Mouse (Mus musculus) embryonic facial prominence, embryonic 10.5 days (tissue): Measurements from ENCODE around the gene Tmem236. TPM values are rescaled to one million over a fixed set of nuclear protein-coding genes. Genes with fewer than 3 reads are reported as not detected.
"Not testable (repeated sequence)": the region's sequence is repeated elsewhere in the genome, so short reads cannot be mapped to it uniquely, and the experiment has no call there.

ENCODE experiments used
- DNase-seq: peaks from one replicate; pipeline ENCODE4 v3.0.0-alpha.2; 2017; ENCODE audit warnings: low spot score
- H3K27ac ChIP-seq: fragments of 300-500 bp; sonication (generic); replicated peaks from 2 replicates; pipeline ENCODE4 v1.5.1; 2016; ENCODE audit warnings: mild to moderate bottlenecking
- H3K27me3 ChIP-seq: fragments of 300-500 bp; sonication (generic); replicated peaks from 2 replicates; pipeline ENCODE4 v1.6.1; 2016; ENCODE audit warnings: low read depth, mild to moderate bottlenecking; ENCODE audit not compliant: poor library complexity, severe bottlenecking
- H3K36me3 ChIP-seq: fragments of 300-500 bp; sonication (generic); replicated peaks from 2 replicates; pipeline ENCODE4 v1.6.1; 2016; ENCODE audit warnings: mild to moderate bottlenecking, moderate library complexity
- H3K4me1 ChIP-seq: fragments of 300-500 bp; sonication (generic); 2 replicates; pipeline ENCODE4 v1.6.1; 2016
- H3K4me3 ChIP-seq: fragments of 300-500 bp; sonication (generic); 2 replicates; pipeline ENCODE4 v1.5.1; 2016; ENCODE audit warnings: mild to moderate bottlenecking, moderate library complexity
- H3K9me3 ChIP-seq: fragments of 300-500 bp; sonication (generic); 2 replicates; pipeline ENCODE4 v1.6.1; 2016; ENCODE audit warnings: mild to moderate bottlenecking
- WGBS: fragments of 180-500 bp; shearing (Covaris S2); methylation state at CpG from one replicate; pipeline ENCODE4 v1.1.7; 2016; 5-methylcytosine and 5-hydroxymethylcytosine counted together
- polyA plus RNA-seq: library from polyadenylated mRNA; unstranded; fragments of >200 nt; fragmentation: Nextera tagmentation; extraction: Ambion mirVana; gene quantifications from 2 replicates; pipeline ENCODE4 v1.2.1, GENCODE M21; 2016

Tmem236 gene
- polyA plus RNA-seq, 1 experiment from 2014 or later = not detected

DNA sequence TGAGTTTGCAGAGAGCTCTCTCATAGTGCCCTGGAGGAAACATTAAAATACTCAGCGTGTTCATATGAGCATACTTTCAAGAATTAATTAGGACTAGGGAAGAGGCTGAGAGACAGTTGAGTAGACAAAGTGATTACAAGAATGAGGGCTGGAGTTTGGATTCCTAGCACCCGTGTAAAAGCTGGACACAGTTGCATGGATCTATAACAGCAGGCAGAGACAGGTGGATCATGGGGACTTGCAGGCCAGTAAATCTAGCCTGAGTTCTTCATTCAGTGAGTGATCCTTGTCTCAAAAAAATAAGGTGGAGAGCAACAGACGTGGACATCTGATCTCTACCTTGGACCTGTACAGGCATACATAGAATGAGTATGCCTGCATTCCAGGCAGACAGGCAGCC, 15.3 kb upstream of the Tmem236 start:
- H3K36me3 ChIP-seq = no peaks in the 10 kb centered on the region
- no peaks in the 10 kb centered on the region for H3K9me3 ChIP-seq
- no peak for DNase-seq
- no peaks in the 10 kb centered on the region for H3K4me1 ChIP-seq
- no peaks in the 10 kb centered on the region for H3K27me3 ChIP-seq
- no peak overlapping the region for H3K27ac ChIP-seq
- no peak overlapping the region for H3K4me3 ChIP-seq
- 84% methylated on average over 3 of the region's 3 CpGs for WGBS

- H3K36me3 ChIP-seq = no peaks in the 10 kb centered on the region
- no peaks in the 10 kb centered on the region for H3K27me3 ChIP-seq
- WGBS = 89% methylated on average over 2 of the region's 2 CpGs
- no peak for DNase-seq
- H3K27ac ChIP-seq = no peak overlapping the region
- no peak overlapping the region for H3K4me3 ChIP-seq
- no peaks in the 10 kb centered on the region for H3K9me3 ChIP-seq
- H3K4me1 ChIP-seq = no peaks in the 10 kb centered on the region
These were observed 14.6 kb upstream of the Tmem236 start for GRCm38 (mm10) chr2:14159756-14160155.

- H3K27ac ChIP-seq = no peak overlapping the region
- 86% methylated on average over 5 of the region's 5 CpGs for WGBS
- no peak for DNase-seq
- H3K27me3 ChIP-seq = no peaks in the 10 kb centered on the region
- H3K4me1 ChIP-seq = no peaks in the 10 kb centered on the region
- no peaks in the 10 kb centered on the region for H3K9me3 ChIP-seq
- H3K4me3 ChIP-seq = no peak overlapping the region
- H3K36me3 ChIP-seq = no peaks in the 10 kb centered on the region
These were observed 9.8 kb upstream of the Tmem236 start for GRCm38 (mm10) chr2:14164459-14165030.

DNA sequence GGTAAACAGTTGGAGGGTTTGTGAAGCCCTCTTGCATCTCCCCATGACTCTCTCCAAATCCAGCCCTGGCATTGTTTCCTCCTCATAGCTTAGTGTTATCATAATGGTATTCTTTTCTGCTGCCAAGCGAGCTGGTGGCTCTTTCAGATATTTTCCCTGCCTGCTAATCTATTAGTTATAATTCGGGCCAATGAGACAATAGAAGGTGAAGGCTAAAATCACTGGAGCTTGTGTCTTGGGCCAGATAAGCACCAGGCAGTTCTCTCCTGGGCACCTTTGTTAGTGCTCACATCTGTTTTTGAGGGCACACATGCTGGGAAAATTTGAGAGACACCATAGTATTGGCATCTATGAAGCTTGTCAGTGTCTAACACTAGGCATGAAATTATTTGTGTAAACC, 9.3 kb upstream of the Tmem236 start:
- DNase-seq = no peak
- H3K4me1 ChIP-seq = no peaks in the 10 kb centered on the region
- WGBS = 79% methylated on average over 2 of the region's 2 CpGs
- no peak overlapping the region for H3K4me3 ChIP-seq
- H3K36me3 ChIP-seq = no peaks in the 10 kb centered on the region
- H3K9me3 ChIP-seq = no peaks in the 10 kb centered on the region
- no peak overlapping the region for H3K27ac ChIP-seq
- H3K27me3 ChIP-seq = no peaks in the 10 kb centered on the region

DNA sequence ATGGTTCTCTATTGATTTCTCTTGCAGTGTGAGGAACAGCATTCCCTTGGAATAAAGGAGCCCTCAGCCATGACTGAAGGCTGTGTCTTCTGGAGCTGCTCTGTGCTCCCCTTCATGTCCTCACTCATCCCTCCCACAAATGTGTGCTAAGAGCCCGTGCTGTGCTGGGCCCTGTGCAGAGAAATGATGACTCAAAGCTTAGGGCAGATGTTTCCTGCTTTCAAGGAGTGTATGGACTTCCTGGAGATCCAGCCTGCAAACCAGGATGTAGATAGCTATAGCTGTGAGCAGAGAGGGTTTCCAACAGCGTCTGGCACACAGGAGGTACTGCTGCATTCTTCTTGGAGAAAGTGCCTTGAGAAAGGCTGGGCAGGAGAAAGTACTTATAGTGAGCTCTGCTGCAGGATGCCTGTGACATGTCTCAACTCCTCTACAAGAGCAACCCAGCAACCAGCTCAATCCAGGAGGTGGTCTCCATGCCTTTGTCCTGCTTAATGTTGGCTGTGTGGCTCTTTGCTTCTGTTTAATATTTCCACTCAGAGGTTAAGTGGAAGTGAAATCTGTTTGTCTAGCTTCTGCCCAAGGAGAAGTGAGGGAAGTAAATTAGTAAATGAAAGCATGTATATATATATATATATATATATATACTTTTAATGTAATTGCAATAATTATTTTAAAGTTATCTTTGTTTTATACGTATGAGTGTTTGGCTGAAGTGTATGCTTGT, 8.5 kb upstream of the Tmem236 start:
- Histone ChIP-seq H3K4me1 (no peaks in the 10 kb centered on the region), H3K4me3 (no peak overlapping the region), H3K36me3 (no peaks in the 10 kb centered on the region), H3K27ac (no peak overlapping the region), H3K27me3 (no peaks in the 10 kb centered on the region), H3K9me3 (no peaks in the 10 kb centered on the region)
- DNase-seq = no peak
- WGBS = 75% methylated on average over 3 of the region's 3 CpGs

- no peaks in the 10 kb centered on the region for H3K27me3 ChIP-seq
- no peak overlapping the region for H3K27ac ChIP-seq
- no peaks in the 10 kb centered on the region for H3K4me1 ChIP-seq
- H3K36me3 ChIP-seq = no peaks in the 10 kb centered on the region
- H3K9me3 ChIP-seq = no peaks in the 10 kb centered on the region
- no peak for DNase-seq
- H3K4me3 ChIP-seq = no peak overlapping the region
These were observed 6.6 kb upstream of the Tmem236 start for GRCm38 (mm10) chr2:14167721-14168120.

DNA sequence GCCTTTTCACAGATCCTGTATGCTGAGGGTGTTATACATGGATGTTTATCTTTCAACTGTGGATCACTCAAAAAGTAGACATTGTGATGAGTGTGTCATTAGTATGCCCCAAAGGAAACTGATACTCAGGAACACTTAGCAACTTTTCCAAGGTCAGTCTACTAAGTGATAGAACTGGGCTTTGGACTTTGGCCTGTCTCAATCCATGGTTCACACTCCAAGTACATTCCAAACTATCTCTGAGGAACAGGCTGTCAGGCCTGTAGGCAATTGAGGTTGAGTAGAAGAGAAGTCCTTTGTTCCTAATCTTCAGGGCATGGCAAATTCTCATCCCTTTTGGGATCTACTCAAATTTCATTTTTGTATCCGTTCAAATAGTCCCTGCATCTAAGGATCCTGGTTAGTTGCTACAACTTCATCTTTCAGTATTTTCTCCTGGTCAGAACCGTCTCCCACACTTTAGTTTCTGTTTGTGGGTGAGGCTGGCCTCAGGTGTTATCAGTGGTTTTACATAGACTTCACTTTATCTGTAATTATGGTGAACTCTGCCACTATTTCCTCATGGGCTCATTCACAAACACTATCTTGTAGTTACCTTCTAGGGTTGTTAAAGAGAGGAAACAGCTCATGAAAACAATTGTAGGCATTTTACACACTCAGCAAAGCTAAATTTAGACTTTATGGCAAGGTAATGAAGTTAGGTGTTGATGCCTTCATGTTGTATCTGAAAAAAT, 2.3 kb downstream of the Tmem236 start:
- DNase-seq = no peak
- Histone ChIP-seq H3K27ac (no peak overlapping the region), H3K4me3 (no peak overlapping the region), H3K27me3 (no peaks in the 10 kb centered on the region), H3K4me1 (no peaks in the 10 kb centered on the region), H3K36me3 (no peaks in the 10 kb centered on the region), H3K9me3 (no peaks in the 10 kb centered on the region)
- WGBS = 74% methylated on average over 2 of the region's 2 CpGs

GRCm38 (mm10) chr2:14184375-14184774, 10.1 kb downstream of the Tmem236 start:
- DNase-seq = no peak

GRCm38 (mm10) chr2:14190684-14191083, 16.4 kb downstream of the Tmem236 start:
- no peak overlapping the region for H3K4me3 ChIP-seq
- H3K36me3 ChIP-seq = no peaks in the 10 kb centered on the region
- no peaks in the 10 kb centered on the region for H3K9me3 ChIP-seq
- 76% methylated on average over 4 of the region's 4 CpGs for WGBS
- DNase-seq = no peak
- no peaks in the 10 kb centered on the region for H3K4me1 ChIP-seq
- H3K27ac ChIP-seq = no peak overlapping the region
- H3K27me3 ChIP-seq = no peaks in the 10 kb centered on the region

More at GRCm38 (mm10) chr2:14184375-14184774, 10.1 kb downstream of the Tmem236 start:
- Histone ChIP-seq H3K27me3 (no peaks in the 10 kb centered on the region), H3K27ac (no peak overlapping the region), H3K36me3 (no peaks in the 10 kb centered on the region), H3K4me3 (no peak overlapping the region), H3K9me3 (no peaks in the 10 kb centered on the region), H3K4me1 (no peaks in the 10 kb centered on the region)

DNA sequence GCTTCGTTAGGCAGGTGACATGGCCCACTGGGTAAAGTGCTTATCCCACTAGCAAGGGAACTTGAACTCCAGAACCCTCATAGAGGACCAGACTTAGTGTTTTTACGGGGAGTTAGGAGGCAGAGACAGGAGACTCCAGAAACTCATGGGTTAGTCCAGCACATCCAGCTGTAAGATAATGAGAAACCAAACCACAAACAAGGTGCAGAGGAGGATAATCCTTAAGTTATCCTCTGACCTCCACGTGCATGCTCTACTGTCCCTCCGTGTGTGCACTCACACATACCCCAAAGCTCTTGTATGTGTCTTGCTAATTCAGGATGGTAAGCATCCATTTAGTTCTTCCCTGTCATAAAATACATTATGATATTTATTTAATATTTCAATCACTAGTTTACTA, 17.3 kb downstream of the Tmem236 start:
- Histone ChIP-seq H3K36me3 (no peaks in the 10 kb centered on the region), H3K4me1 (no peaks in the 10 kb centered on the region)

DNA sequence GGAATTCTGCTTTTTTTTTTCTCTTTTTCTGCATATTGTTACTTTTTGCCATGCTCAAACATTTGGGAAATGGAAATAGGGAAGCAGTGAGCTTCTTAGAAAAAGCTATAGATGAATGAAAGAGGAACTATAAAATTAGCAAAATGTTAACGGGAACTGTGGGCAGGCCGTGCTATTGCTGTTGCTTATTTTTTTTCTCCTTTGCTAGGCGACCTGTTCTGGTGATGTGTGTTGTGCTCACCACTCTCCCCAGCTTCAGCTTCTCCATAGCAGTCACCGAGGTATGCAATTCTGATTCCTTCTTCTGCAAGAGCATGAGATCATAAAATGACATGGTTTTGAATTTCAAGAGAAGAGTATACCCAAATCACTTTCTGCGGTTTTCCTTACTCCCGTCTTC, 17.7 kb downstream of the Tmem236 start:
- 79% methylated on average over 6 of the region's 6 CpGs for WGBS
- Histone ChIP-seq H3K9me3 (no peaks in the 10 kb centered on the region), H3K4me3 (no peak overlapping the region), H3K27ac (no peak overlapping the region), H3K4me1 (no peaks in the 10 kb centered on the region), H3K27me3 (no peaks in the 10 kb centered on the region), H3K36me3 (no peaks in the 10 kb centered on the region)
- no peak for DNase-seq

More for the DNA sequence above, 17.3 kb downstream of the Tmem236 start:
- Histone ChIP-seq H3K27me3 (no peaks in the 10 kb centered on the region), H3K9me3 (no peaks in the 10 kb centered on the region), H3K27ac (no peak overlapping the region), H3K4me3 (no peak overlapping the region)
- DNase-seq = no peak
- WGBS = 85% methylated on average over 4 of the region's 4 CpGs

DNA sequence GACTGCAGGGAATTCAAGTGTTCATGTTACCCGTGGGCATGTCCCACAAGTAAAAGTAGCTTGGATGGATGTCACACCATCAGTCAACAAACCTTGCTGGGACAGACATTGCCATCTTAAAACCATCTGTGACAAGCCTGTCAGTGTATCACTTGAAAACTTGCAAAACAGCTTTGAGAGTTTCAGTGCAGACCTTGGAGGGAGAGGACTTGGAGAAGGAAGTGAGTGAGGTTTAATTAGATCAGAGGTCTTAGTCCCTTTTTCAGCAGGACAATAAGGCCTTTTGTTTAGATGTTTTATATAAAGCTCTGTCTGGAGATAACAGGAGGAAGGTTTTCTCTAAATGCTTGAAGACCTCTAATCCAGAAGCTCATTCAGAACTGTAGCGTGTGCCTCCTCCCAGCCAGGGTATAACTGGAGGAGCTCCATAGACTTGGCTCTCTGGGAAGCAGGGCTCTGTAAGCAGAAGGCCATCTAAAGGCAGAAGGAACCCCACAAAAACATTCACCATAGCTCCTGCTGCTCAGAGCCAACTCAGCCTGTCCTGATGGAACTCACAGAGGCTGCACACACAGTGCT, 24.1 kb downstream of the Tmem236 start:
- H3K27ac ChIP-seq, H3K27me3 ChIP-seq: not testable (repeated sequence)
- WGBS = 75% methylated on average over 1 of the region's 2 CpGs

DNA sequence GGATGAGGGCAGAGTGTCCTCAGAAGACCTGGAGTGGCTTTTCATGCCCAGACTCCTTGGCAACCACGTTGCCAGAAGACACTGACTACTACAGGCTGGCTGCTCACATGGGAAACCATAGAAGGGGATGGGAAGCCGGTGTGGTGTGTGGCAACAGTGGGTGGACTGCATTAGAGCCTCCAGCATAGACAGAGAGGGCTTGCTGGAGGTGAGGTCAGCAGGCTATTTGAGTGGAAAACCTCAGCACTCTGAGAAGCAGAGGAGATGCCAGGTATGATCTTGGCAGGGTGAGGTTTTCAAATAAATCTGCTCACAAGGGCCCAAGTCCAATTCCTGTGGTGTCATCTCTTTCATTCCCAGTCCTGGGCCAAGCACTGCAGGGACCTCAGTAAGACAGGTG, 25.3 kb downstream of the Tmem236 start:
- no peak overlapping the region for H3K27ac ChIP-seq
- no peaks in the 10 kb centered on the region for H3K27me3 ChIP-seq
- H3K4me3 ChIP-seq = no peak overlapping the region
- H3K36me3 ChIP-seq = no peaks in the 10 kb centered on the region
- 57% methylated on average over 2 of the region's 2 CpGs for WGBS
- no peaks in the 10 kb centered on the region for H3K4me1 ChIP-seq
- no peaks in the 10 kb centered on the region for H3K9me3 ChIP-seq
- no peak for DNase-seq

More for the DNA sequence above, 24.1 kb downstream of the Tmem236 start:
- not testable (repeated sequence) for H3K9me3 ChIP-seq, H3K36me3 ChIP-seq, H3K4me3 ChIP-seq, H3K4me1 ChIP-seq, DNase-seq
